Mouse (Mus musculus) spleen, postnatal 10 days (tissue): ENCODE data around the gene Fasn.
"Not testable (repeated sequence)": the region's sequence is repeated elsewhere in the genome, so short reads cannot be mapped to it uniquely, and the experiment has no call there.

Experiments
- DNase-seq, 2 experiments: peaks; one replicate each; pipeline ENCODE4 v3.0.0; 2021 to 2022; ENCODE audit warnings: low spot score in 2 of 2

The Fasn gene

GRCm38 (mm10) chr11:120823956-120824786 lies at the start of gene Fasn:
Fasn (minus strand) TSS chr11:120824547.
- DNase-seq = peak; percentile 86 to 94

GRCm38 (mm10) chr11:120873206-120873605 lies 48.9 kb upstream of the Fasn start:
- DNase-seq = no peak

DNA sequence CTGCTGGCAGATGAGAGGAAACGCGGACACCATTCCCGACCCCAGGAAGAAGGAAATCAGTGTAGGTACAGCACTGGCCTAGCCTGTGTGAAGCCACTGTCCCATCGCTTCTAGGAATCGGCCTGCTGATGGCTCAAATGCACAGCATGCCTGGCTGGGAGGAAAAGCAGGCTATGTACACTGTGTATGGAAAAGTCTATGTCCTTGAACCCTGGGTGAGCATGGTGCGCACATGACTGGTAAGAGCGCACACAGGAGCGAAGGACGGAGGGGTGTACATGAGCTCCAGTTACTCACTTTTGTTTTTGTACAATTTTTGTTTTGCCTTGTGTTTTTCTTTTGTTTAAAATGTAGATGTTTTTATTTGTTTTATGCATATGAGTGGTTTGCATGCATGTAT lies 47.2 kb upstream of the Fasn start:
- no peak for DNase-seq

- DNase-seq = no peak
These were observed 41.5 kb upstream of the Fasn start for GRCm38 (mm10) chr11:120865816-120866215.

- no peak for DNase-seq
These were observed 38.5 kb upstream of the Fasn start for GRCm38 (mm10) chr11:120862819-120863218.

DNA sequence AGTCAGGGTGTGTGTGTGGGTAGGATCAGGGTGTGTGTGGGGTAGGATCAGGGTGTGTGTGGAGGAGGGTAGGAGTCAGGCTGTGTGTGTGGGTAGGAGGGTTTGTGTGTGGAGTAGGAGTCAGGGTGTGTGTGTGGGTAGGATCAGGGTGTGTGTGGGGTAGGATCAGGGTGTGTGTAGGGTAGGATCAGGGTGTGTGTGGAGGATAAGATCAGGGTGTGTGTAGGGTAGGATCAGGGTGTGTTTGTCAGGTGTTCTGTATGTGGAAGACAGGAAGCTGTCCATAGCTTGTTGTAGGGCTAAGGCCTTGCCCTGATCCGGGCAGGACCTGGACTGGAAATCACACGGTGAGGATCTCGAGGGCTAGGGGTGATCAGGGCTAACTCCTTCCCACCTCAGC lies 31.6 kb upstream of the Fasn start:
- not testable (repeated sequence) for DNase-seq

DNA sequence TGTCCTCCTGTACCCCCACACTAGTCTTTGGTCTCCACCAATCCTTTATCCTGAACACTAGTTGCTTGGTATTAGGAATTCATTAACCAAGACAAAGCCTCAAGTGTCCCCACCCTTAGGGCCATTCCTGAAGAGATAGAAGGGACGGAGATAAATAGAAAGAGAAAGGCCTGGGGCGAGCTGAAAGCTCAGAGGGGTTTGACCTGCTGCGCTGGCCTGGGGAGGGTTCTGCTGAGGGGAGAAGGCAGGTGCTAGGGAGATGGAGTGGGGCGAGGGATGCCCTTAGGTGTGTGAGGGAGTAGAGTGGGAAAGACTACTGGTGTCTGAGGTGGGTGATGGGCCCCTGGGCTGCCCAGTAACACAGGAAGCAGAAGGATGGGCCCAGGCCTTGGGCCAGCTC lies 29.4 kb upstream of the Fasn start:
- no peak for DNase-seq

DNA sequence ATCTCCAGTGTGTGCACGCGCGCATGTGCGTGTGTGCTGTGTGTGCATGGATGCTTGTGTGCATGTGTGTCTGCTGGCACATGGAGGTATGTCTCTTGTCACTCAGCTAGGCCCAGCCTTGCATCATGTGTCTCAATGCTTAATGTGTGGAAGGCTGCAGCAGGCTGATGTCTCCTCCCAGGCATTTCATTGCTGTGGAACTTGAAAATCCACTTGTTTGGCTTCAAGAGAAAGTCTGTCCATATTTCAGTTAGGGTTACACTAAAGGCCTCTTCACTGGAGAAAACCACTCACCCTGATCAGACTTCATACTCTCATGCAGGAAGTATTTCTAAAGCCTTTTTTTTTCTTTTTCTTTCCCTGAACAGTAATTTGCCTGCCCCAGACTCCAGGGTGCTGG lies 28.8 kb upstream of the Fasn start:
- no peak for DNase-seq

- no peak for DNase-seq
These were observed 28.0 kb upstream of the Fasn start for GRCm38 (mm10) chr11:120852083-120852935.

- no peak for DNase-seq
These were observed 27.2 kb upstream of the Fasn start for GRCm38 (mm10) chr11:120851582-120851981.

- no peak for DNase-seq
These were observed 26.8 kb upstream of the Fasn start for GRCm38 (mm10) chr11:120851132-120851531.

DNA sequence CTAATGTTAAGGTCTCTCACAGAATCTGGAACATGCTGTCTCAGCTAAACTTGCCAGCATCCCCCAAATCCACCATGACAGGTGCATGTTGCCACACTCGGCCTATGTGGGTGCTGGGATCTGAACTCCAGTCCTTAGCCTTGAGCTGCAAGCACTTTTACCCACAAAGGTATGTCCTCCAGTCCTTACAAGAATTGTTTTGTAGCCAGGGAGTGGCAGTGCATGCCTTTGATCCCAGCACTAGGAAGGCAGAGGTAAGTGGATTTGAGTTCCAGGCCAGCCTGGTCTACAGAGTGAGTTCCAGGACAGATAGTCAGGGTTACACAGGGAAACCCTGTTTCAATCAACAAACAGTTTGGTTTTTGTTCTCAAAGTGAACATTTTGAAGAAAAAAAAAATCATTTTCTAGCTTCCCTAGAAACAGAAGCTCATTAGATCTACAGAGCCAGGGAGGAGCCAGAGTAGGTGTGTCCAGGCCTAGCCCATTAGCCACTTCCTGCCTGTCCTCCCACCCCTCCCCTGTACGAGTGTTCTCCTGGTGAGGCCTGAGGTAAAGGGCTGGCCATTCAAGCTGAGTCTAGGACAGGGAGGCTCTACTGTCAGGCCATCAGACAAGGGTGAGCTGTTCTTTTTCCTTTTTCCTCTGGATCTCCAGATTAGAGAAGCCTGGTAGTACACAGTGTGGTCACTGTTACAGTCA lies 26.1 kb upstream of the Fasn start:
- DNase-seq = peak in 1 of 2 experiments; percentile 31

- no peak for DNase-seq
These were observed 22.6 kb upstream of the Fasn start for GRCm38 (mm10) chr11:120846725-120847475.

DNA sequence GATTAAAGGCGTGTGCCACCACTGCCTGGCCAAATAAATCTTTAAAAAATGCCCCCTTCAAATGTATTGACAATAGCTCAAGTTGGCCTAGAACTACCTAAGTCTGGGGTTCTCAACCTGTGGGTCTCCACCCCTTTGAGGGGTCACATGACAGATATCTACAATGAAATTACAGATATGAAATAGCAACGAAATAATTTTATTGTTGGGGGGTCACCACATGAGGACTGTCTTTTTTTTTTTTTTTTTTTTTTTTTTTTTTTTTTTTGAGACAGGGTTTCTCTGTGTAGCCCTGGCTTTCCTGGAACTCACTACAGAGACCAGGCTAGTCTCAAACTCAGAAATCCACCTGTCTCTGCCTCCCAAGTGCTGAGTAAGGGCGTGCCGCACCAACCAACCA lies 20.0 kb upstream of the Fasn start:
- no peak for DNase-seq

DNA sequence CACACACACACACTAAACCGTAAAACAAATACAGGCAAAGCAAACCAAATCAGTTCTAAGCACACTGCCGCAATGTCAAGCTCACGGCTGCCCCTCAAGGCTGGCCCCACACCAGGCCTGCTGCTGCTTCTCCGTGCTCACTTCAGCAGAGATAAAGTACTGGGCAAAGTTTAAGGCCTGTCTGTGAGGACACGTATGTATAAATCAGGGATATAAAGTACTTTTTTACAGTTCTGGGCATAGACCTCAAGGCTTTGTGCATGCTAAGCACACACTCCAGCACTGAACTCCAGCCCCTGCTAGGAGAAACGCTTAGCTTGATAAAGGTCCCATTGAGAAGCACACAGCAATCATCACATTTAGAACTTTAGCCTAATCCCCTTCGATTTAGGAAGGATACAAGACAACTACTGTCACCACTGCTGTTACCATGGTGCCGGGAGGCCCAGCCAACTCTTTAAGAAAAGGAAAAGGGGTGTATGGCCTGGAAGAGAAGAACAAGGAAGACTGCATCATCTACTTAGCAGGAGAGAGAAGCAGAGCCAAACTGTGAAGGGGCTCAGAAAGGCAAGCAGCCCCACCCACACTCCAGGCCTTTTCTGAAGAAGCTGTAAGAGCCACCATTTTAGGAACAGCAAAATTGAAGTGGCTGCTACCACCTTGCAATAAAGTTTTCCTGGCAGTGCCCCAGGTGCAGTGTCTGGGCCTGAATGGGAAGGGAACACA lies 9.4 kb upstream of the Fasn start:
- DNase-seq = no peak

- not testable (repeated sequence) for DNase-seq
These were observed 8.6 kb upstream of the Fasn start for GRCm38 (mm10) chr11:120832962-120833361.

GRCm38 (mm10) chr11:120831659-120832440 lies 7.5 kb upstream of the Fasn start:
- no peak for DNase-seq

DNA sequence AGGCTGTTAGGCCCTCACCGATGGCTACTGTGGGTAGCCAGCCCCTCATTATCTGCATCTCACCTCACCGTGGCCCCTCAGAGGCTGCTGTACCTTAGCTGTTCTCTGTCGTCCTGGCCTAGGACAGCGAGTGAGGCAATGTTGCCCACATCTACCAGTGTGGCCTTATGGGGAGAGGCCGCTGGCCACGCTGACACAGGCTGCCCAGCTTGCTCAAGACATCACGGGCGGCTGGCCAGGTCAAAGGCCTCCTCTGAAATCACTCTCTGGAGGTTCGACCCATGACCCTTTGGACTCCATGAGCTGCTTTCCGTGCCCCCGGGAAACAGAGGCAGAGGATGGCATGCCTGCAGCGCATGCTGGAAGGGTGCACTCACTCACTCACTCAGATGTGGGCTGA lies 6.3 kb upstream of the Fasn start:
- DNase-seq = no peak

DNA sequence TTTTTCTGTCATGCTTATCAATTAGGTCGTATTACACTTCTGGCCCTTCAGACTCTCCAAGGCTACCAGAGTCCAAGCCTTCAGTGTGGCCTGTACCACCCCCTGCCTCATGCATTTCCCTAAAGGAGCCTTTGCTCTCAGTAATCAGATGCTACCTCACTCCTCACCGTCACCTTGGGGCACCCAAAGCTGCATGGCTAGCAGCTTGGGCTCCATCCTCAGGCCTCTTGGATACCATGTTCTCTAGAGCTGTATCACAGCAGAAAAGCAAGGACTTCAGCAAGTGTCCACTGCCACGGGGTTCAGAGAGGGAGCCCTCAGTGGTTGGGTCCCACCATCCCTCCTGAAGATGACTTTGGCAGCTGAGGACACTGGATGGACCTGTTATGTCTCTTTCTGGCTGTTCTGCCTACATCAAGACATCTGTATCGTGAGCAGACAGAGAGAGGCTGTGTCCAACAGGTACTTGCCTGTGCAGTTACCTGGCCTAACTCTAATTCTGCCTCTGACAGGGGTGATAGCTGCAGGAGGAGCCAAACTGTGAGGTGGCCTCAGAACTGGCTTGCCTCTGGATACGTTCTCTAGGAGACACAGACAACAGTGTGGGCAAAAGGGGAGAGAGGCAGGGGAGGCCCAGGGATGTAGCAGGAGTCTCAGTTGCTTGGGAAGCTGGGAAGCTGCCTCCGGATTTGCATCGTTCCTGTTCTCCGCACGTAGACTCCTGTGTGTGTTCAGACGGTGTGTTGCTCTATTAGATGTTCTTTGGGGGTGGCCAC lies 5.6 kb upstream of the Fasn start:
- no peak for DNase-seq
